Mouse (Mus musculus): ENCODE data around the gene Cd24a.

The Cd24a gene

GRCm38 (mm10) chr10:43629857-43630256 lies 51.8 kb downstream of the Cd24a start:
- no peak for DNase-seq

GRCm38 (mm10) chr10:43630634-43631033 lies 52.5 kb downstream of the Cd24a start:
- no peak for DNase-seq

GRCm38 (mm10) chr10:43631049-43631448 lies 53.0 kb downstream of the Cd24a start:
- no peak for DNase-seq

GRCm38 (mm10) chr10:43631639-43632354 lies 53.7 kb downstream of the Cd24a start:
- no peak for DNase-seq

GRCm38 (mm10) chr10:43633117-43633516 lies 55.0 kb downstream of the Cd24a start:
- DNase-seq: no peak

All from thymus, postnatal 36 days (tissue).